Mouse (Mus musculus) CH12.LX (cell line): ENCODE results near the gene Snx9.

Experiments used
- ETS1 ChIP-seq: conservative IDR thresholded peaks from 2 replicates; pipeline ENCODE4 v1.6.1; 2012; ENCODE audit warnings: low read depth, mild to moderate bottlenecking, inconsistent platforms, low read length, improper control_type of control experiment, moderate library complexity
- HCFC1 ChIP-seq: IDR thresholded peaks from 2 replicates; pipeline ENCODE4 v1.6.1; 2012; ENCODE audit warnings: low read depth, mild to moderate bottlenecking, inconsistent platforms, low read length, improper control_type of control experiment
- POLR2A ChIP-seq: IDR thresholded peaks from 2 replicates; pipeline ENCODE4 v1.6.1; 2011; ENCODE audit warnings: low read depth, mild to moderate bottlenecking, improper control_type of control experiment, low read length
- ZKSCAN1 ChIP-seq: IDR thresholded peaks from 2 replicates; pipeline ENCODE4 v1.6.1; 2012; ENCODE audit warnings: low read depth, inconsistent platforms, low read length, improper control_type of control experiment, borderline replicate concordance

GRCm38 (mm10) chr17:5893092-5893491, 52.0 kb downstream of the Snx9 start:
- TF ChIP-seq ETS1 (no peak; the same call in 1 of the 2 replicates), POLR2A (no peak), HCFC1 (no peak), ZKSCAN1 (no peak)
